Mouse (Mus musculus) embryonic facial prominence, embryonic 10.5 days (tissue): ENCODE data around the gene Smtn. TPM values are rescaled to one million over a fixed set of nuclear protein-coding genes. Genes with fewer than 3 reads are reported as not detected.

Source experiments
- DNase-seq: peaks from one replicate; pipeline ENCODE4 v3.0.0-alpha.2; 2017; ENCODE audit warnings: low spot score
- H3K27ac ChIP-seq: fragments of 300-500 bp; sonication (generic); replicated peaks from 2 replicates; pipeline ENCODE4 v1.5.1; 2016; ENCODE audit warnings: mild to moderate bottlenecking
- H3K27me3 ChIP-seq: fragments of 300-500 bp; sonication (generic); replicated peaks from 2 replicates; pipeline ENCODE4 v1.6.1; 2016; ENCODE audit warnings: low read depth, mild to moderate bottlenecking; ENCODE audit not compliant: poor library complexity, severe bottlenecking
- H3K36me3 ChIP-seq: fragments of 300-500 bp; sonication (generic); replicated peaks from 2 replicates; pipeline ENCODE4 v1.6.1; 2016; ENCODE audit warnings: mild to moderate bottlenecking, moderate library complexity
- H3K4me1 ChIP-seq: fragments of 300-500 bp; sonication (generic); 2 replicates; pipeline ENCODE4 v1.6.1; 2016
- H3K4me3 ChIP-seq: fragments of 300-500 bp; sonication (generic); 2 replicates; pipeline ENCODE4 v1.5.1; 2016; ENCODE audit warnings: mild to moderate bottlenecking, moderate library complexity
- H3K9me3 ChIP-seq: fragments of 300-500 bp; sonication (generic); 2 replicates; pipeline ENCODE4 v1.6.1; 2016; ENCODE audit warnings: mild to moderate bottlenecking
- WGBS: fragments of 180-500 bp; shearing (Covaris S2); methylation state at CpG from one replicate; pipeline ENCODE4 v1.1.7; 2016; 5-methylcytosine and 5-hydroxymethylcytosine counted together
- polyA plus RNA-seq: library from polyadenylated mRNA; unstranded; fragments of >200 nt; fragmentation: Nextera tagmentation; extraction: Ambion mirVana; gene quantifications from 2 replicates; pipeline ENCODE4 v1.2.1, GENCODE M21; 2016

Smtn gene
- polyA plus RNA-seq, 1 experiment from 2014 or later = 42.6 TPM

- H3K9me3 ChIP-seq = no peaks in the 10 kb centered on the region
- no peak overlapping the region for H3K27ac ChIP-seq
- no peak for DNase-seq
- H3K4me1 ChIP-seq = peaks cover 7% of the 10 kb centered on the region
- H3K4me3 ChIP-seq = no peak overlapping the region
- no peaks in the 10 kb centered on the region for H3K27me3 ChIP-seq
- WGBS = 87% methylated on average over 1 of the region's 1 CpGs
- H3K36me3 ChIP-seq = no peaks in the 10 kb centered on the region
Observed at GRCm38 (mm10) chr11:3567896-3568295, 27.5 kb upstream of the Smtn start.

GRCm38 (mm10) chr11:3566018-3566417, 25.6 kb upstream of the Smtn start:
- Histone ChIP-seq H3K36me3 (no peaks in the 10 kb centered on the region), H3K9me3 (no peaks in the 10 kb centered on the region), H3K27ac (no peak overlapping the region), H3K27me3 (no peaks in the 10 kb centered on the region), H3K4me3 (no peak overlapping the region), H3K4me1 (0 out of 2 replicates have a peak, but pooled peaks cover 3% of the 10 kb centered on the region)
- WGBS = 90% methylated on average over 4 of the region's 4 CpGs
- DNase-seq = no peak

- Histone ChIP-seq H3K27ac (0 out of 2 replicates have a peak overlapping the region, but pooled peaks have one; percentile 24), H3K4me1 (0 out of 2 replicates have a peak, but pooled peaks cover 3% of the 10 kb centered on the region), H3K9me3 (no peaks in the 10 kb centered on the region), H3K27me3 (no peaks in the 10 kb centered on the region), H3K36me3 (no peaks in the 10 kb centered on the region), H3K4me3 (no peak overlapping the region)
- no peak for DNase-seq
- WGBS = 53% methylated on average over 7 of the region's 7 CpGs
Observed at GRCm38 (mm10) chr11:3564451-3564850, 24.0 kb upstream of the Smtn start.

- H3K4me1 ChIP-seq = 0 out of 2 replicates have a peak, but pooled peaks cover 3% of the 10 kb centered on the region
- 91% methylated on average over 6 of the region's 6 CpGs for WGBS
- H3K4me3 ChIP-seq = no peak overlapping the region
- DNase-seq = no peak
- no peaks in the 10 kb centered on the region for H3K9me3 ChIP-seq
- no peaks in the 10 kb centered on the region for H3K27me3 ChIP-seq
- H3K27ac ChIP-seq = no peak overlapping the region
- H3K36me3 ChIP-seq = no peaks in the 10 kb centered on the region
Observed at GRCm38 (mm10) chr11:3563853-3564252, 23.4 kb upstream of the Smtn start.

- 0 out of 2 replicates have a peak, but pooled peaks cover 3% of the 10 kb centered on the region for H3K4me1 ChIP-seq
- no peaks in the 10 kb centered on the region for H3K36me3 ChIP-seq
- no peaks in the 10 kb centered on the region for H3K9me3 ChIP-seq
- WGBS = 83% methylated on average over 5 of the region's 5 CpGs
- no peak for DNase-seq
- H3K27me3 ChIP-seq = no peaks in the 10 kb centered on the region
- H3K27ac ChIP-seq = no peak overlapping the region
- H3K4me3 ChIP-seq = no peak overlapping the region
Observed at GRCm38 (mm10) chr11:3560202-3560601, 19.8 kb upstream of the Smtn start.

GRCm38 (mm10) chr11:3557852-3558251, 17.4 kb upstream of the Smtn start:
- WGBS = 77% methylated on average over 3 of the region's 3 CpGs
- Histone ChIP-seq H3K4me1 (no peaks in the 10 kb centered on the region), H3K36me3 (no peaks in the 10 kb centered on the region)

GRCm38 (mm10) chr11:3554976-3555375, 14.6 kb upstream of the Smtn start:
- H3K27ac ChIP-seq = no peak overlapping the region
- WGBS = 84% methylated on average over 4 of the region's 4 CpGs

More at GRCm38 (mm10) chr11:3557852-3558251, 17.4 kb upstream of the Smtn start:
- Histone ChIP-seq H3K4me3 (no peak overlapping the region), H3K27me3 (no peaks in the 10 kb centered on the region), H3K27ac (no peak overlapping the region), H3K9me3 (no peaks in the 10 kb centered on the region)
- DNase-seq = no peak

GRCm38 (mm10) chr11:3549791-3550190, 9.4 kb upstream of the Smtn start:
- 84% methylated on average over 5 of the region's 5 CpGs for WGBS
- H3K9me3 ChIP-seq = peaks cover under 1% of the 10 kb centered on the region; the same call in 1 of the 2 replicates
- DNase-seq = no peak
- H3K27ac ChIP-seq = no peak overlapping the region
- no peaks in the 10 kb centered on the region for H3K27me3 ChIP-seq
- no peaks in the 10 kb centered on the region for H3K36me3 ChIP-seq
- H3K4me3 ChIP-seq = no peak overlapping the region
- peaks cover 11% of the 10 kb centered on the region for H3K4me1 ChIP-seq

More at GRCm38 (mm10) chr11:3554976-3555375, 14.6 kb upstream of the Smtn start:
- Histone ChIP-seq H3K4me3 (no peak overlapping the region), H3K9me3 (no peaks in the 10 kb centered on the region), H3K27me3 (no peaks in the 10 kb centered on the region), H3K4me1 (no peaks in the 10 kb centered on the region), H3K36me3 (no peaks in the 10 kb centered on the region)
- no peak for DNase-seq

- no peak for DNase-seq
- WGBS = 67% methylated on average over 3 of the region's 3 CpGs
- Histone ChIP-seq H3K27ac (no peak overlapping the region), H3K9me3 (peaks cover 6% of the 10 kb centered on the region), H3K36me3 (no peaks in the 10 kb centered on the region), H3K27me3 (no peaks in the 10 kb centered on the region), H3K4me1 (peaks cover 11% of the 10 kb centered on the region), H3K4me3 (no peak overlapping the region)
Observed at GRCm38 (mm10) chr11:3548564-3549295, 8.3 kb upstream of the Smtn start.

- DNase-seq = no peak
- Histone ChIP-seq H3K36me3 (no peaks in the 10 kb centered on the region), H3K27ac (no peak overlapping the region), H3K4me3 (no peak overlapping the region), H3K9me3 (peaks cover 6% of the 10 kb centered on the region), H3K27me3 (no peaks in the 10 kb centered on the region), H3K4me1 (peaks cover 11% of the 10 kb centered on the region)
- 53% methylated on average over 6 of the region's 6 CpGs for WGBS
Observed at GRCm38 (mm10) chr11:3547969-3548368, 7.6 kb upstream of the Smtn start.

- no peak overlapping the region for H3K27ac ChIP-seq
- no peaks in the 10 kb centered on the region for H3K27me3 ChIP-seq
- DNase-seq = no peak
- H3K36me3 ChIP-seq = no peaks in the 10 kb centered on the region
- H3K9me3 ChIP-seq = peaks cover 6% of the 10 kb centered on the region
- H3K4me3 ChIP-seq = no peak overlapping the region
- H3K4me1 ChIP-seq = peaks cover 14% of the 10 kb centered on the region
- 84% methylated on average over 2 of the region's 2 CpGs for WGBS
Observed at GRCm38 (mm10) chr11:3547047-3547446, 6.6 kb upstream of the Smtn start.

- 11% methylated on average over 1 of the region's 1 CpGs for WGBS
- peaks cover 6% of the 10 kb centered on the region for H3K9me3 ChIP-seq
- no peak overlapping the region for H3K4me3 ChIP-seq
- no peak overlapping the region for H3K27ac ChIP-seq
- H3K36me3 ChIP-seq = no peaks in the 10 kb centered on the region
- no peaks in the 10 kb centered on the region for H3K27me3 ChIP-seq
- no peak for DNase-seq
- H3K4me1 ChIP-seq = peaks cover 21% of the 10 kb centered on the region
Observed at GRCm38 (mm10) chr11:3546242-3546562, 5.8 kb upstream of the Smtn start.

GRCm38 (mm10) chr11:3545531-3546241, 5.3 kb upstream of the Smtn start:
- H3K4me3 ChIP-seq = no peak overlapping the region
- peaks cover 6% of the 10 kb centered on the region for H3K9me3 ChIP-seq
- peaks cover 21% of the 10 kb centered on the region for H3K4me1 ChIP-seq
- no peaks in the 10 kb centered on the region for H3K27me3 ChIP-seq
- no peaks in the 10 kb centered on the region for H3K36me3 ChIP-seq
- no peak for DNase-seq
- no peak overlapping the region for H3K27ac ChIP-seq
- WGBS = 16% methylated on average over 9 of the region's 9 CpGs
